Mouse (Mus musculus) bone marrow macrophage, adult 2 months (primary cell): ENCODE results near the gene Nrxn1. TPM values are rescaled to one million over a fixed set of nuclear protein-coding genes. Genes with fewer than 3 reads are reported as not detected.

Source experiments
- H3K27ac ChIP-seq: 2 replicates; pipeline ENCODE4 v1.5.1; 2012; ENCODE audit warnings: low read depth, low read length; ENCODE audit not compliant: insufficient read depth
- H3K4me1 ChIP-seq: 2 replicates; pipeline ENCODE4 v1.6.1; 2012; ENCODE audit warnings: low read length; ENCODE audit not compliant: control insufficient read depth, insufficient read depth
- H3K4me3 ChIP-seq: 2 replicates; pipeline ENCODE4 v1.5.1; 2012; ENCODE audit warnings: mild to moderate bottlenecking, low read length, moderate library complexity; ENCODE audit not compliant: insufficient read depth
- CTCF ChIP-seq: IDR thresholded peaks from 2 replicates; pipeline ENCODE4 v1.5.1; 2012; ENCODE audit warnings: low read depth, mild to moderate bottlenecking, low read length, moderate library complexity
- POLR2A ChIP-seq: IDR thresholded peaks from 2 replicates; pipeline ENCODE4 v1.6.1; 2012; ENCODE audit warnings: mild to moderate bottlenecking, low read depth, low read length, borderline replicate concordance
- polyA plus RNA-seq: library from polyadenylated mRNA; stranded (reverse); fragments of >200 nt; gene quantifications from 2 replicates; pipeline ENCODE4 v1.2.4, GENCODE M21; 2012; ENCODE audit not compliant: missing spikeins, insufficient read depth, insufficient read length

Nrxn1 gene
- polyA plus RNA-seq, 1 experiment, result not detected

- Histone ChIP-seq H3K4me3 (no peak overlapping the region), H3K27ac (no peak overlapping the region)
- TF ChIP-seq POLR2A (no peak), CTCF (no peak)
Observed at GRCm38 (mm10) chr17:90196772-90197171, 896.1 kb downstream of the Nrxn1 start.

DNA sequence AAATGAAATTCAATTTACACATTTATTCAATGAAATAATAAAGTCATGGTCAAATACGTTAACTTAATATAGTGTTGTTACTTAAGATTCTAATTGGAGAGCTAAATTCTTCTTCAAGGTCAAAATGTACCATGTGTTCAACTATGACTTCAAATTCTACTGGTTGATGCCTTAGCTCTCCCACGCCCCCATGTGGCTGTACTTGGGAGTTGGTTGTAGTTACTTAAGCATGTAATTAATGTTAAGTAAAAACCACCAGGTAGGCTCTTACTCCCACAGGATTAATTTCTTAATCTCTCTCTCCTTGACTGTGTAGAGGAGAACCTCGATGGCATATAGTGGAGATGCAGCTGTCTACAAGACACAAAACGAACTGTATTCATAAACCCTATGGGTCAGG lies 951.3 kb downstream of the Nrxn1 start:
- TF ChIP-seq CTCF (no peak), POLR2A (no peak)
- Histone ChIP-seq H3K4me1 (no peaks in the 10 kb centered on the region), H3K4me3 (no peak overlapping the region), H3K27ac (no peak overlapping the region)

More at GRCm38 (mm10) chr17:90196772-90197171, 896.1 kb downstream of the Nrxn1 start:
- no peaks in the 10 kb centered on the region for H3K4me1 ChIP-seq

DNA sequence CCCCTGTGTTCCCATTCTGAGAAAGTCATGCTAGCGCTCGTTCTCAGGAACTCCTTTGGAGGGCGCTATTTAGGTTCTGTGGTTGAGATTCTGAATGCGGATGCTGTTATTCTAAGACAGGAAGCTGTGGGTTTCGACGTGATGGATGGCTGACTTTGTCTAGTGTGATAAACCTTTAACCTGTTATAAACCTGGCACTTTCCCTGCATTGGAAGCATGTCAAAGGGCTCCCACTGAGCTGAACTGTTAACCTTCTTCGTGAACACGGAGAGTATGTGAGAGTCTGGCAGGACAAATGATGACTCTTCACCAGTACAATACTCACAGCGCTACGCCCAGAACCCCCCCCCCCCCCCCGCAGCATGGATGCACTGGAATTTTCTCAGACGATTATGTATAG lies 962.0 kb downstream of the Nrxn1 start:
- Histone ChIP-seq H3K4me1 (no peaks in the 10 kb centered on the region), H3K27ac (no peak overlapping the region), H3K4me3 (no peak overlapping the region)
- TF ChIP-seq POLR2A (no peak), CTCF (no peak)

DNA sequence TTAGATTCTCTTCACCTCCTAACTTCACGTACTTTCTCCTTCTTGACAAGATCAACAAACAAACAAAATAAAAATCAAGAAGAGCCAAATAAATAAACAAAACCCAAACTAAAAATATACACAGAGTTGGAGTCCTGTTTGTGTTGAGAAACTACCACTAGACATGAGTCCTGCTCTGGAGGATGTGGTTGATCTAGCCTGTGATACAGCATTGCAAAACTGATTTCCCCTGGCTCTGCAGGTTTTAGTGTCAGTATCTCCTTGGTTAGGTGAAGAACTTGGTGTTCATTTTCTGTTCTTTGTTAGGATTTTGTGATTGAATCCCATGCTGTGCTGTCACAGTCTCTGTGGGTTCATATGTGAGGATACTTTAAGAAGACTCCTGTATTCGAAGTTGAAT lies 963.7 kb downstream of the Nrxn1 start:
- Histone ChIP-seq H3K4me1 (no peaks in the 10 kb centered on the region), H3K4me3 (no peak overlapping the region), H3K27ac (no peak overlapping the region)
- TF ChIP-seq CTCF, result no peak
- TF ChIP-seq POLR2A, result no peak

DNA sequence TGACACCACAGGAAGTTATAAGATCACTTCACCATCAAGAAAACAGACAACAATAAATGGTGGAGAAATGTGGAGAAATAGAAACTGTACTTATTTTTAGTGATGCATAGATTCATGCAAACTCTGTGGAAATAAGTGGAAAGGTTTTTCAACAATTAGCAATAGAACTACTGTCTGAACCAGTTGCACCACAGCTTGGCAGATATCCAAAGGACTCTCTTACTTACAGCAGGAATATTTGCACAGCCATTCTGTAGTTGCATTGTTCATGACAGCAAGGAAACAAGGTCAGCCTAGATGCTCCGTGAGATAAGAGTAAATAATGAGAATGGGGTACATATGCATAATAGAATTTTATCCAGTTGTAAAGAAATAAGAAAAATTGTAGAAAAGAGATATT lies 965.3 kb downstream of the Nrxn1 start:
- Histone ChIP-seq H3K4me1 (no peaks in the 10 kb centered on the region), H3K4me3 (no peak overlapping the region), H3K27ac (no peak overlapping the region)
- TF ChIP-seq POLR2A (no peak), CTCF (no peak)

DNA sequence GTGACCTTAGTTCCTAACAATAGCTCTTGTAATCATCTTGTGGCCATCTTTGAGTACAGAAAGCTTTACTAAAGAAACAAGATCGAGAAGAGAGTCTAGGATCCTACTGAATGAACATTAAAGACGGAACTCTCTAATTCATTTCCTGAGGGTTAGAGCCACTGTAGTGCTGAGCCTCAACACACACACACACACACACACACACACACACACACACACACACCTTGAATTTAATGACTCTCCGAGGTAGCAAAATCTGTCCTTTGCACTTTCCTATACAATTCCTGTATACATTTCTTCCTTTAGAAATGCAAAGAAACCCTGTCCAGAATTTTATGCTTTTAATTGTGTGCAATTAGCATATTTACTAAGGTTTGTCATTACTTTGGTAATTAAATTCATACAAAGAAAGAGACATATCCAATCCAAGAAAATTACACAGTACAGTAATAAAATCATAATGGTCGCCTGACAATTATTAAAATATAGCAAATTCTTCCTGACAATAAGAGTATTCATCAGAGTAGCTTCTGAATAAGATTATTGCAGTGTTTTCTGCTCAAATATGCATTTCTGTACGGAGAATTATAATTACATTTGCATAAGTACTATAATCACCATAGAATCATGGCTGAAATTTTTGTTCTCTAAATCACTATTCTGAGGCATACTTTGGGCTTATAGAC lies 969.9 kb downstream of the Nrxn1 start:
- H3K4me1 ChIP-seq, result no peaks in the 10 kb centered on the region
- H3K27ac ChIP-seq, result no peak overlapping the region
- no peak overlapping the region for H3K4me3 ChIP-seq
- no peak for TF ChIP-seq CTCF

GRCm38 (mm10) chr17:90116241-90116640 lies 976.6 kb downstream of the Nrxn1 start:
- no peak overlapping the region for H3K4me3 ChIP-seq
- TF ChIP-seq CTCF, result no peak
- TF ChIP-seq POLR2A, result no peak
- no peak overlapping the region for H3K27ac ChIP-seq
- H3K4me1 ChIP-seq, result no peaks in the 10 kb centered on the region

DNA sequence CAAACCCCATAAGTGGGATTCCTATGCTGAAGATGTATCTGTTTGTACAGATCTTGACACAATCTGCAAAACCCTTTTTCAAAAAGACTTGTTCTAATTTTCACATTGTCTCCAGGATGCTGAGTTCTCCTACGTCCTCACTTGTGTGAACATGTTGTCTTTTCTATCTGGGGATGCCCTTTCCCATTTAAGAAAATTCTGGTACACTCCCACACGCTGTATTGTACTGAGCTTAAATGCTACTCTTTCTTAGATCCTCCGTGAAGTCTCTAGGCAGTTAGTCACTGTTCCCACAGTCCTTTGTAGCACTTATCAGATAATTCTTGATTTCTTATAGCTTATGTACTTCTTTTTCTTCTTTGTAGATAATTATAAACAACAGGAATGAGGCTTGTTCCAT lies 997.9 kb downstream of the Nrxn1 start:
- Histone ChIP-seq H3K4me3 (no peak overlapping the region), H3K27ac (no peak overlapping the region), H3K4me1 (no peaks in the 10 kb centered on the region)
- no peak for TF ChIP-seq POLR2A

GRCm38 (mm10) chr17:90088314-90088650 lies 1004.6 kb downstream of the Nrxn1 start:
- no peaks in the 10 kb centered on the region for H3K4me1 ChIP-seq
- TF ChIP-seq CTCF, result no peak
- no peak for TF ChIP-seq POLR2A
- no peak overlapping the region for H3K27ac ChIP-seq
- H3K4me3 ChIP-seq, result no peak overlapping the region

- H3K4me3 ChIP-seq, result no peak overlapping the region
Observed at GRCm38 (mm10) chr17:90087616-90088313, 1005.1 kb downstream of the Nrxn1 start.

DNA sequence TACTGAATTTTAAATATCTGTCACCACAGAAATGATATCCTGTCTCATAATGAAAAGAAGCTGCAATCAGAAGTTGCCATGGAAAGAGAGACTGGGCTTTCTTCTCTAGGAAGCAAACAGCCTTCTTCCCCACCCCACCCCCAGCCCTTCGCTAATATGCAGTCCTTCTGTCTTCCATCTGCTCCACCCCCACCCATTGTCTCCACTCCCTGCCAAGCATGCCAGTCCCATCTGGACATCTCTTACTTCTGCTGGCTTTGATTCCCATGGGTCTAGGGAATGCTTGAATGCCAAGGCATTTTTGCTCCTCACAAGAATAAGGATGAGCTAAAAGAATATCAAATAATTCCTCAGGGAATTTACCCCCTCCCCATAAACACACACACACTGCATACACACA lies 1006.0 kb downstream of the Nrxn1 start:
- TF ChIP-seq CTCF (no peak), POLR2A (no peak)
- H3K27ac ChIP-seq, result no peak overlapping the region
- H3K4me1 ChIP-seq, result no peaks in the 10 kb centered on the region
- no peak overlapping the region for H3K4me3 ChIP-seq

More at GRCm38 (mm10) chr17:90087616-90088313, 1005.1 kb downstream of the Nrxn1 start:
- Histone ChIP-seq H3K27ac (no peak overlapping the region), H3K4me1 (no peaks in the 10 kb centered on the region)
- no peak for TF ChIP-seq POLR2A
- TF ChIP-seq CTCF, result no peak

DNA sequence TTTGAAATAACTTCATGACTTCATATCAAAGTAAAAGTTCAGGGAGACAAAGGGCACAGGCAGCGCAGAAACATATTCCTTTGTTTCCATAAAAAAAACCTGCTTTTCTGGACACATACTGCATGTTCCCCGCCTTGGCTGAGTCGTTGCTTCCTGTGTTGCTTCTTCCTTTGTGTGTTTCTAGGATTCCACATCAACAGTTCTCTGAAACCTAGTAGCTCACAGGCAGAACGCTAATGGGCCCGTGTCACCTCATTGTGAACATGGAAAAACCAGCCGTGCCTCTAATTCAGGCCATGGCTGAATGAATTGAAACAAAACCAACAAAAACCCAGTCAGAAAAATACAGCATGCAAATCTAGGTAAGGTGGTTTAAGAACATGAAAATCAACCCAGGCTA lies 1013.9 kb downstream of the Nrxn1 start:
- H3K4me3 ChIP-seq, result no peak overlapping the region
- no peak overlapping the region for H3K27ac ChIP-seq
- H3K4me1 ChIP-seq, result no peaks in the 10 kb centered on the region
- no peak for TF ChIP-seq POLR2A
- TF ChIP-seq CTCF, result no peak
